Mouse (Mus musculus) cerebellum, adult 2 months (tissue): ENCODE measurements around the gene Psmg1. TPM values are rescaled to one million over a fixed set of nuclear protein-coding genes. Genes with fewer than 3 reads are reported as not detected.
"Not testable (repeated sequence)": the region's sequence is repeated elsewhere in the genome, so short reads cannot be mapped to it uniquely, and the experiment has no call there.

Experiments
- DNase-seq, 2 experiments: peaks; one replicate each; pipeline ENCODE4 v3.0.0; 2021
- H3K27ac ChIP-seq: fragments of 200-500 bp; 2 replicates; pipeline ENCODE4 v1.5.1; 2012; ENCODE audit warnings: low read length, control low read depth, inconsistent platforms; ENCODE audit not compliant: insufficient read depth
- H3K27me3 ChIP-seq: fragments of 200-500 bp; 2 replicates; pipeline ENCODE4 v1.6.1; 2012; ENCODE audit warnings: inconsistent platforms, mild to moderate bottlenecking, low read length, moderate library complexity; ENCODE audit not compliant: control insufficient read depth, insufficient read depth
- H3K4me1 ChIP-seq: fragments of 200-500 bp; 2 replicates; pipeline ENCODE4 v1.6.1; 2011; ENCODE audit warnings: low read length; ENCODE audit not compliant: control insufficient read depth, insufficient read depth
- H3K4me3 ChIP-seq: fragments of 200-500 bp; replicated peaks from 2 replicates; pipeline ENCODE3; 2011; ENCODE audit warnings: mild to moderate bottlenecking, low read depth, low read length, control low read depth; ENCODE audit not compliant: insufficient read depth
- CTCF ChIP-seq: fragments of 200-500 bp; IDR thresholded peaks from 2 replicates; pipeline ENCODE4 v1.5.1; 2011; ENCODE audit warnings: low read depth, mild to moderate bottlenecking, control low read depth, low read length, moderate library complexity, borderline replicate concordance; ENCODE audit not compliant: insufficient read depth
- POLR2A ChIP-seq: fragments of 200-500 bp; IDR thresholded peaks from 2 replicates; pipeline ENCODE4 v1.6.1; 2011; ENCODE audit warnings: low read length, control low read depth, borderline replicate concordance; ENCODE audit not compliant: insufficient read depth
- WGBS: fragments of 180-500 bp; shearing (Covaris S2); methylation state at CpG from one replicate; pipeline ENCODE4 v1.1.7; 2018; 5-methylcytosine and 5-hydroxymethylcytosine counted together
- polyA plus RNA-seq: library from polyadenylated mRNA; depleted of rRNA; stranded (reverse); fragments of >200 nt; gene quantifications from 2 replicates; pipeline ENCODE4 v1.2.3, GENCODE M21; 2012

The Psmg1 gene
- polyA plus RNA-seq, 1 experiment: 28.8 TPM

DNA sequence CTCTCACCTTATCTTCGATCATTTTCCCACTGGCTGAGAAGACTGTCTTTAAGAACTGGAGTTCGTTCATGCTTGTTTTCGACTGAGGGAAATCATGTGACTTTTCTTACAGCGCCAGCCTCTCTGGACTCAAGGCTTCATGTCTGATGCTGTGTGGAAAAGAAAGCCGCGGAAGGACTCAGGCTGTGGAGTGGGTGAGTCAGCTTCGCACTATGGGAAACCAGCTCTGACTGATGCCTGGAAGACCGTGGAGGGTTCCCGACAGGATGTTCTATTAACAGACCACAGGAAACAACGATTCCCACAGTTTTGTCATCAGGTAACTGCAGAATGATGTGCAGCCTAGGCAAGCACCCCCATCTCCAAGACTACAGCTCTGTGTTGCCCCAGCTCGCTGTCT lies 23.3 kb downstream of the Psmg1 start:
- no peak for TF ChIP-seq POLR2A
- no peak for TF ChIP-seq CTCF
- Histone ChIP-seq H3K4me3 (no peak overlapping the region), H3K27ac (no peak overlapping the region), H3K4me1 (no peaks in the 10 kb centered on the region), H3K27me3 (no peaks in the 10 kb centered on the region)
- 88% methylated on average over 11 of the region's 11 CpGs for WGBS
- DNase-seq: no peak

DNA sequence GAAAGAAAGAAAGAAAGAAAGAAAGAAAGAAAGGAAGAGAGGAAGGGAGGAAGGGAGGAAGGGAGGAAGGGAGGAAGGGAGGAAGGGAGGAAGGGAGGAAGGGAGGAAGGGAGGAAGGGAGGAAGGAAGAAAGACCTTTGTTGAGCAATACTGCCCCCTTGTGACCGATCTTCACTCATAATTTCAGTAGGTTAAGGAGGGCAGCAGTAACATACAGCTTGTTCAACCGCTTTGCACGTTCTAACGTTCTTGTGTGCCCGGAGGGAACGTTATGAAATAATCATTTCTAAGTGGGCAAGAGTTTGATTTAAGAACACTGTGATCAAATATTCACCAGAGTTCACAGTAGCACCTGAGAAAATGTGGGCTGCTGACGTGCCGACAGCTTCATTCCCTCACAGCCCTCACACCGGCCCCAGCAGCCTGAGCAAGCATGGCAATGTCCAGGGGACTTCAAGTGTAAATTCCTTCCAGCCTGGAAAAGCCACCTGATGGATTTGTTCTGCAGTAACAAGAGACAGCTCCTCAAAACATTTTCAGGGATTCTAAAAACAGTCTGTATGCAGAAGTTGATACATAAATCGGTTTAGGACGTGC lies 26.2 kb downstream of the Psmg1 start:
- no peak overlapping the region for H3K4me3 ChIP-seq
- peak in 1 of 2 experiments; percentile 21 for DNase-seq
- no peak for TF ChIP-seq POLR2A
- TF ChIP-seq CTCF: peak; percentile 60
- H3K27ac ChIP-seq: no peak overlapping the region
- no peaks in the 10 kb centered on the region for H3K27me3 ChIP-seq
- no peaks in the 10 kb centered on the region for H3K4me1 ChIP-seq
- WGBS: 53% methylated on average over 11 of the region's 11 CpGs

DNA sequence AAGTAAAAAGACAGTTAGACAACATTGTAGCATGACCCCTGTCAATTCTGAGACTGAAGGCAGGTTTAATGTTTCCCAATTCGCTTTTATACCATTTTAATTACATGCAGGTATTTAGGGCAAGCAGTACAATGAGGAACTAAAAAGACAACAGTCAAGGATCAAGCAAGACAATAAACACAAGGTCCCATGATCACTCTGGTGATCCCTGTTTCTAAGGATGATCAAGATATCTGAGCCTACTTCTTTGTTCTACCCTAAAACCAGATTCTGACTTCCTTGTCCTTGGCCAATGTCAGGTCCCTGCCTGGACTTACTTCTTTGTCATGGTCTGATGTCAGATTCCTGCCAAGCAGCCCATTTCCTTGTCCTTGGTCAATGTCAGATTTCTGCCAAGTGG lies 29.3 kb downstream of the Psmg1 start:
- H3K27me3 ChIP-seq, H3K4me1 ChIP-seq, H3K4me3 ChIP-seq, DNase-seq, H3K27ac ChIP-seq: not testable (repeated sequence)
- WGBS: 80% methylated on average over 1 of the region's 1 CpGs

DNA sequence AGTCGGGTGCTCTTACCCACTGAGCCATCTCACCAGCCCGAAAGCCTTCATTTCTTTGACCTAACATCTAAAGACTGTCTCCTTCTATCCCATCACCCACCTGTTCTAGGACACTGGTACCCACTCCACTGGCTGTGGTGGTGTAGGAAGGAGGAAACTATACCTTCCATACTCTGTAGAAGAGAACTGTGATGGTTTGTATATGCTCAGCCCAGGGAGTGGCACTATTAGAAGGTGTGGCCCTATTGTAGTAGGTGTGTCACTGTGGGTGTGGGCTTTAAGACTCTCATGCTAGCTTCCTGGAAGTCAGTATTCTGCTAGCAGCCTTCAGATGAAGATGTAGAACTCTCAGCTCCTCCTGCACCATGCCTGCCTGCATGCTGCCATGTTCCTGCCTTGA lies 30.1 kb downstream of the Psmg1 start:
- not testable (repeated sequence) for H3K27me3 ChIP-seq, DNase-seq, H3K4me1 ChIP-seq, H3K4me3 ChIP-seq, H3K27ac ChIP-seq
- WGBS: 95% methylated on average over 2 of the region's 2 CpGs

DNA sequence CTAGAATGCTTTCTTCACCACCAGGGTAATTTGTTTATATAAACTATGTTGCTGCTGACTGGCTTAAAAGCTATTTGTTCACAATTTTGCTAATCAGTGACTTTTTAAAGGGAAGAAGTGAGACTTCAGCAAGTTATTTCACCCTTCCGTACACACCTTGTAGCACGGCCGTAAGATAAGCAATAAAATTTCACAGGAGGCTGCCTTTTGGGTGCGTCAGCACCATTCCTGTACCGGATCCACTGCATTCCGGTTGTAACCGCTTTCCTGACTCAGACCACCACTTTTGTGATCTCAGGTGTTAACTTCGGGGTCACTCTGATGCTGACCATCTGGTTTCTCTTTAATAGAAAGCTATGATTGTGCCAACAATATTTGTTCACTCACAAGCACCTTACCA lies 32.7 kb downstream of the Psmg1 start:
- H3K4me3 ChIP-seq: no peak overlapping the region
- TF ChIP-seq CTCF: no peak
- TF ChIP-seq POLR2A: no peak
- H3K4me1 ChIP-seq: no peaks in the 10 kb centered on the region
- DNase-seq: no peak
- no peaks in the 10 kb centered on the region for H3K27me3 ChIP-seq
- no peak overlapping the region for H3K27ac ChIP-seq
- WGBS: 92% methylated on average over 8 of the region's 8 CpGs

DNA sequence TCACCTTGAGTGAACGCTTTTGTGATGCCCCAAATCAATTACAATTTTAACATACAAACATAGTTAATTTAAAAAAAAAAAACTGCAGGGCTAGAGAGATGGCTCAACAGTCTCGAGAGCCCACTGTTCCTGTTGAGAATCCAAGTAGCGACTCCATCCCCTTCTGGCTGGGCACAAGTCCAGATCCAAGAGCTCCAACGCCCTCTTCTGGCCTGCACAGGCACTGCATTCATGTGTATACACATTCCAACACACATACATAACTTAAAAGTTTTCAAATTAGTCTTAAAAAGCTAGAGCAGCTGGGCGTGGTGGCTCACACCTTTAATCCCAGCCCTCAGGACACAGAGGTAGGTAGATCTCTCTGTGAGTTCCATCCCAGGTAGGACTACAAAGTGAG lies 34.1 kb downstream of the Psmg1 start:
- H3K27ac ChIP-seq: no peak overlapping the region
- WGBS: 49% methylated on average over 5 of the region's 5 CpGs
- no peak overlapping the region for H3K4me3 ChIP-seq
- H3K27me3 ChIP-seq: no peaks in the 10 kb centered on the region
- no peak for TF ChIP-seq POLR2A
- peak; percentile 19; the same call in 1 of the 2 replicates for TF ChIP-seq CTCF
- no peaks in the 10 kb centered on the region for H3K4me1 ChIP-seq
- DNase-seq: no peak

GRCm38 (mm10) chr16:95955716-95956346 lies 34.9 kb downstream of the Psmg1 start:
- DNase-seq: no peak
- no peaks in the 10 kb centered on the region for H3K4me1 ChIP-seq
- TF ChIP-seq POLR2A (no peak), CTCF (no peak)
- no peak overlapping the region for H3K27ac ChIP-seq
- no peaks in the 10 kb centered on the region for H3K27me3 ChIP-seq
- 90% methylated on average over 5 of the region's 5 CpGs for WGBS
- no peak overlapping the region for H3K4me3 ChIP-seq

- WGBS: 81% methylated on average over 3 of the region's 3 CpGs
- Histone ChIP-seq H3K4me1 (no peaks in the 10 kb centered on the region), H3K4me3 (no peak overlapping the region), H3K27me3 (no peaks in the 10 kb centered on the region), H3K27ac (no peak overlapping the region)
- no peak for TF ChIP-seq CTCF
- TF ChIP-seq POLR2A: no peak
- no peak for DNase-seq
Measured at GRCm38 (mm10) chr16:95954341-95954740, 36.4 kb downstream of the Psmg1 start.

DNA sequence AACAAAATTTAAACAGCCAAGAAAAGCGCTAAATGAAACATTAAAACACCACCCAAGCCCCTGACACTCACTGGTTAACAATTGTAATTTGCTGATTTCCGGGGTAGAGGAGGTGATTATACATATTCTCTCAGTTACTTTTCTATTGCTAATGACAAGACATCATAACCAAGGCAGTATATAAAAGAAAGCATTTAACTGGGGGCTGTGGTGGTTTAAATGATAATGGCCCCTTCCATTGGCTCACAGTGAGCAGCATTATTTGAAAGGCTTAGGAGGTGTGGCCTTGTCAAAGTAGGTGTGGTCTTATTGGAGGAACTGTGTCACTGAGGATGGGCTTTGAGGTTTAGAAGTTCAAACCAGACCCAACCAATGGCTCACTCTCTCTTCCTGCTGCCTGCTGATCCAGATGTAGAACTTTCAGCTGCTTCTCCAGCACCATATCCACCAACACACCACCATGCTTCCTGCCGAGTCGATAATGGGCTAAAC lies 37.6 kb downstream of the Psmg1 start:
- Histone ChIP-seq H3K27ac (no peak overlapping the region), H3K4me3 (no peak overlapping the region), H3K4me1 (no peaks in the 10 kb centered on the region), H3K27me3 (no peaks in the 10 kb centered on the region)
- DNase-seq: no peak
- TF ChIP-seq POLR2A (no peak), CTCF (no peak)
- WGBS: 96% methylated on average over 4 of the region's 4 CpGs
